Mouse (Mus musculus): ENCODE measurements around the gene Wdr26. TPM values are rescaled to one million over a fixed set of nuclear protein-coding genes. Genes with fewer than 3 reads are reported as not detected.

The Wdr26 gene
- total and polyA plus RNA-seq, 2 experiments: 20.9 to 61.4 TPM

DNA sequence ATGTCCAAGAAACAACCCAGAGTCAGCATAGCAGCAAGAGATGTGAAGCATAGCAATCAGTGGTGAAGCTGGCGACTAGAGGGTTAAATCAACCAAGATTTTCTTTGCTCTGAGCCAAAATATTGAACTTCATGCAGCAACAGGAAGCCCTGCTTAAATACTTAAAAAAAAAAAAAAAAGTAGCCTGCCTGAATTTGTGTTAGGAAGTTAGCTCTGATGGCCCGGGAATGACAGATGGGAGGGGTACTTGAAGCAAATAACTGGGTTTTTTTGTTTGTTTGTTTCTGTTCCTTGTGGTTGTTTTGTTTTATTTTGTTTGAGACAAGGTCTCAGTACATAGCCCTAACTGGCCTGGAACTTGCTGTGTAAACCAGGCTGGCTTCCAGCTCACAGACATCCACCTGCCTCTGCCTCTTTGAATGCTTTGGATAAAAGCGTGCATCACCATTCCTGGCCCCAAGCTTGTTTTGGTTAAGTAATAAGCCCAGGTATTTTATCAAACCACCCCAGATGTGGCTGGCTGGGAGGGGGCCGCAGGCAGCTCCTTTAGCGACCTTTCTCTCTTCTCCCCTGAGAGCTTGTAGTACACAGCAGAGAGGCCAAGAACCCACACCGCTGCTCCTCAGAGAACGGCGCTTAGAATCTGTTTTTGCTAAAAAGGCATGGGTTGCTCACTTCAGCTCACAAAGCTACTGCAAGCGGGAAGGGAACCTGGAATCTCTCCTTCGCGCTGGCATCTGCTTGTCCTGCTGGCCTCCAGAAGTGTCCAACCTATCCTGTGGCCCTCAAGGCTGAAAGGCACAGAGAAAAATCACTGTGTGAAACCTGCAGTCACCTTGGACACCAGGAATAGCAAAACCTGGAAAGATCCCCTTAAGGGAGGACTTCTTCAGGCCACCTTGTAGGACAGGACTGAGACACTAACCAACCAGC lies 34.0 kb upstream of the Wdr26 start:
- Histone ChIP-seq H3K27me3 (ENCODE audit: control insufficient read depth, insufficient read depth, low read length) (no peaks in the 10 kb centered on the region), H3K36me3 (ENCODE audit: control insufficient read depth, insufficient read depth, low read length) (no peaks in the 10 kb centered on the region), H3K4me3 (ENCODE audit: insufficient read depth, low read depth, low read length) (no peak overlapping the region), H3K79me2 (ENCODE audit: control insufficient read depth, insufficient read depth, low read length) (no peaks in the 10 kb centered on the region), H3K9ac (ENCODE audit: low read depth, low read length) (no peak overlapping the region), H3K4me1 (ENCODE audit: control insufficient read depth, insufficient read depth, low read length) (peaks cover 2% of the 10 kb centered on the region; the same call in 1 of the 2 replicates), H3K27ac (replicated peaks; ENCODE audit: insufficient read depth, low read depth, low read length) (no peak overlapping the region)
- DNase-seq (ENCODE audit: extremely low read depth, low read depth, low spot score): no peak
- no peak for TF ChIP-seq POLR2A (IDR thresholded peaks at IDR 0.05; ENCODE audit: extremely low read depth, insufficient read depth, low read length)
- no peak for TF ChIP-seq CTCF (IDR thresholded peaks at IDR 0.05; ENCODE audit: low read depth, low read length)
- 88% methylated on average over 11 of the region's 11 CpGs for WGBS

DNA sequence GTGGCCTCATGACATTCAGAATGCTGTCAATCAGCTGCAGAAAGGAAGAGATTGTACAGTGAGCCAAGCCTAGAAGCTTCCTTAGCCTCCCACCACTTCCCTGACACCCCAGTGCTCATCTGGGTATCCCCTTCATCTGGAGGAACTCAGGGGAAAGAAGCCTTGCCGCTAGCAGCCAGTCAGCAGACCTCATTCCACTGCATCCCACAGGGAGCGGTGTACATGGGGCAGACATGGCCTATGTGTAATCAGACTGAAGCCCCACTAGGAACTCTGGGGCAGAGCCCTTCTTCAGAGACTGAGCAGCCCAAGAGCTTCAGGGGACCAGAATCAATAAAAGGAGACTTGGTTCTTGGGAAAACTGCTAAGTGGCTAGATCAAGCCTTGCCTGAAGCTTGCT lies 33.3 kb upstream of the Wdr26 start:
- WGBS: 93% methylated on average over 2 of the region's 2 CpGs
- peaks cover 2% of the 10 kb centered on the region; the same call in 1 of the 2 replicates for H3K4me1 ChIP-seq (ENCODE audit: control insufficient read depth, insufficient read depth, low read length)
- no peak for TF ChIP-seq POLR2A (IDR thresholded peaks at IDR 0.05; ENCODE audit: extremely low read depth, insufficient read depth, low read length)
- TF ChIP-seq CTCF (IDR thresholded peaks at IDR 0.05; ENCODE audit: low read depth, low read length): no peak

DNA sequence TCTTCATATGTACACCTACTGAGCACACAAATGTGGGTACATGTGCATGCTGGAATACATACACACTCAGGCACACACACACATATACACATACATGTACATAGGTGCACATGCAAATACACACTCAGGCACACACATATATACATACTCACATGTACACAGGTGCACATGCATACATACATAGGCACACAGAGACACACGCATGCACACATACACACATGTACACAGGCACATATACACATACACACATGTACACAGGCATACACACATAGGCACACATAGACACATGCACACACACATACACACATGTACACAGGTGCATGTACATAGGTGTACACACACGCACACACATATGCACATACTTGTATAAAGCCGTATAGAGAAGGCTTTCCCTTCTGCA lies 29.4 kb upstream of the Wdr26 start:
- 98% methylated on average over 3 of the region's 3 CpGs for WGBS
- Histone ChIP-seq H3K4me3 (ENCODE audit: insufficient read depth, low read depth, low read length) (no peak overlapping the region), H3K27ac (replicated peaks; ENCODE audit: insufficient read depth, low read depth, low read length) (no peak overlapping the region), H3K4me1 (ENCODE audit: control insufficient read depth, insufficient read depth, low read length) (no peaks in the 10 kb centered on the region), H3K27me3 (ENCODE audit: control insufficient read depth, insufficient read depth, low read length) (no peaks in the 10 kb centered on the region), H3K36me3 (ENCODE audit: control insufficient read depth, insufficient read depth, low read length) (no peaks in the 10 kb centered on the region), H3K9ac (ENCODE audit: low read depth, low read length) (no peak overlapping the region), H3K79me2 (ENCODE audit: control insufficient read depth, insufficient read depth, low read length) (no peaks in the 10 kb centered on the region)
- no peak for DNase-seq (ENCODE audit: extremely low read depth, low read depth, low spot score)
- TF ChIP-seq POLR2A (IDR thresholded peaks at IDR 0.05; ENCODE audit: extremely low read depth, insufficient read depth, low read length) (no peak), CTCF (IDR thresholded peaks at IDR 0.05; ENCODE audit: low read depth, low read length) (no peak)

More for the DNA sequence above, 33.3 kb upstream of the Wdr26 start:
- Histone ChIP-seq H3K79me2 (ENCODE audit: control insufficient read depth, insufficient read depth, low read length) (no peaks in the 10 kb centered on the region), H3K36me3 (ENCODE audit: control insufficient read depth, insufficient read depth, low read length) (no peaks in the 10 kb centered on the region), H3K27me3 (ENCODE audit: control insufficient read depth, insufficient read depth, low read length) (no peaks in the 10 kb centered on the region), H3K4me3 (ENCODE audit: insufficient read depth, low read depth, low read length) (no peak overlapping the region), H3K27ac (replicated peaks; ENCODE audit: insufficient read depth, low read depth, low read length) (no peak overlapping the region), H3K9ac (ENCODE audit: low read depth, low read length) (no peak overlapping the region)
- no peak for DNase-seq (ENCODE audit: extremely low read depth, low read depth, low spot score)

GRCm38 (mm10) chr1:181237332-181237731 lies 25.5 kb upstream of the Wdr26 start:
- no peak overlapping the region for H3K4me3 ChIP-seq (ENCODE audit: insufficient read depth, low read depth, low read length)
- no peak overlapping the region for H3K27ac ChIP-seq (replicated peaks; ENCODE audit: insufficient read depth, low read depth, low read length)
- H3K36me3 ChIP-seq (ENCODE audit: control insufficient read depth, insufficient read depth, low read length): no peaks in the 10 kb centered on the region
- H3K79me2 ChIP-seq (ENCODE audit: control insufficient read depth, insufficient read depth, low read length): no peaks in the 10 kb centered on the region
- no peaks in the 10 kb centered on the region for H3K4me1 ChIP-seq (ENCODE audit: control insufficient read depth, insufficient read depth, low read length)
- no peak for TF ChIP-seq POLR2A (IDR thresholded peaks at IDR 0.05; ENCODE audit: extremely low read depth, insufficient read depth, low read length)
- TF ChIP-seq CTCF (IDR thresholded peaks at IDR 0.05; ENCODE audit: low read depth, low read length): no peak
- no peak overlapping the region for H3K9ac ChIP-seq (ENCODE audit: low read depth, low read length)
- 87% methylated on average over 5 of the region's 5 CpGs for WGBS
- no peaks in the 10 kb centered on the region for H3K27me3 ChIP-seq (ENCODE audit: control insufficient read depth, insufficient read depth, low read length)
- DNase-seq (ENCODE audit: extremely low read depth, low read depth, low spot score): no peak

GRCm38 (mm10) chr1:181234326-181235035 lies 22.7 kb upstream of the Wdr26 start:
- H3K27ac ChIP-seq (replicated peaks; ENCODE audit: insufficient read depth, low read depth, low read length): peak overlapping the region; percentile 3; the same call in 1 of the 2 replicates

More at GRCm38 (mm10) chr1:181234326-181235035, 22.7 kb upstream of the Wdr26 start:
- Histone ChIP-seq H3K9ac (ENCODE audit: low read depth, low read length) (peak overlapping the region; percentile 17; the same call in 1 of the 2 replicates), H3K4me3 (ENCODE audit: insufficient read depth, low read depth, low read length) (peak overlapping the region; percentile 11), H3K36me3 (ENCODE audit: control insufficient read depth, insufficient read depth, low read length) (no peaks in the 10 kb centered on the region), H3K79me2 (ENCODE audit: control insufficient read depth, insufficient read depth, low read length) (no peaks in the 10 kb centered on the region), H3K4me1 (ENCODE audit: control insufficient read depth, insufficient read depth, low read length) (no peaks in the 10 kb centered on the region), H3K27me3 (ENCODE audit: control insufficient read depth, insufficient read depth, low read length) (no peaks in the 10 kb centered on the region)
- no peak for TF ChIP-seq CTCF (IDR thresholded peaks at IDR 0.05; ENCODE audit: low read depth, low read length)
- 0 out of 2 replicates have a peak, but pooled peaks have one; percentile 25 for TF ChIP-seq POLR2A (IDR thresholded peaks at IDR 0.05; ENCODE audit: extremely low read depth, insufficient read depth, low read length)
- DNase-seq (ENCODE audit: extremely low read depth, low read depth, low spot score): peak; percentile 28
- 75% methylated on average over 8 of the region's 8 CpGs for WGBS

Data from liver, adult 2 months (tissue).